Mouse (Mus musculus): ENCODE measurements around the gene Tmx2. TPM values are rescaled to one million over a fixed set of nuclear protein-coding genes. Genes with fewer than 3 reads are reported as not detected.

Gene Tmx2
- polyA plus RNA-seq, 1 experiment from 2014 or later = 185 TPM

DNA sequence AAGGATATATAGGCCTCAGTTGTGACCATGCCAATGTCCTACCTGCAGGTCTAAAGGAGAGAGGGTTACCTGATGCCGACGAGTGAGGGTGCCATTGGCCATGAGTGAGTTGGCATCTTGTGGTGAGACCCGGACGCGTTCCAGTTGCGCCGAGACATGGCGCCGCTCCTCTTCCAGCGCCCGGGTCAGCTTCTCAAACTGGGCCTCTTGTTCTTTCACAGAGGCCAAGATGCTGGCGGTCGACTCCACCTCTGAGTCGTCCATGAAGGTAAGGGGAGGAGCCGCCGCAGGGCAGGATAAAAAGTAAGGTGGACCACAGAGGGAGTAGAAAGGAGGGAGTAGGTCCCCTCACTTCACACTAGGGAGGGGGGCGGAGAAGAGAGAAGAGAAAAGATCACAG lies 54.7 kb downstream of the Tmx2 start:
- no peak overlapping the region for H3K9ac ChIP-seq (ENCODE audit: low read depth, low read length)
- no peak overlapping the region for H3K27ac ChIP-seq (ENCODE audit: low read depth, low read length)
- DNase-seq (ENCODE audit: low spot score) = no peak
- H3K27me3 ChIP-seq (ENCODE audit: control insufficient read depth, insufficient read depth, low read length) = no peaks in the 10 kb centered on the region
- no peak for ATAC-seq (ENCODE audit: low FRiP score)
- no peaks in the 10 kb centered on the region for H3K4me1 ChIP-seq (replicated peaks; ENCODE audit: control insufficient read depth, insufficient read depth, low read length)
- H3K36me3 ChIP-seq (ENCODE audit: control insufficient read depth, insufficient read depth, low read length) = peaks cover 4% of the 10 kb centered on the region; the same call in 1 of the 2 replicates
- H3K9me3 ChIP-seq (ENCODE audit: control insufficient read depth, low read length) = no peaks in the 10 kb centered on the region
- H3K4me2 ChIP-seq (replicated peaks; ENCODE audit: low read depth, low read length) = no peak overlapping the region
- no peak overlapping the region for H3K4me3 ChIP-seq (ENCODE audit: low read depth, low read length)
- 93% methylated on average over 17 of the region's 17 CpGs for WGBS

DNA sequence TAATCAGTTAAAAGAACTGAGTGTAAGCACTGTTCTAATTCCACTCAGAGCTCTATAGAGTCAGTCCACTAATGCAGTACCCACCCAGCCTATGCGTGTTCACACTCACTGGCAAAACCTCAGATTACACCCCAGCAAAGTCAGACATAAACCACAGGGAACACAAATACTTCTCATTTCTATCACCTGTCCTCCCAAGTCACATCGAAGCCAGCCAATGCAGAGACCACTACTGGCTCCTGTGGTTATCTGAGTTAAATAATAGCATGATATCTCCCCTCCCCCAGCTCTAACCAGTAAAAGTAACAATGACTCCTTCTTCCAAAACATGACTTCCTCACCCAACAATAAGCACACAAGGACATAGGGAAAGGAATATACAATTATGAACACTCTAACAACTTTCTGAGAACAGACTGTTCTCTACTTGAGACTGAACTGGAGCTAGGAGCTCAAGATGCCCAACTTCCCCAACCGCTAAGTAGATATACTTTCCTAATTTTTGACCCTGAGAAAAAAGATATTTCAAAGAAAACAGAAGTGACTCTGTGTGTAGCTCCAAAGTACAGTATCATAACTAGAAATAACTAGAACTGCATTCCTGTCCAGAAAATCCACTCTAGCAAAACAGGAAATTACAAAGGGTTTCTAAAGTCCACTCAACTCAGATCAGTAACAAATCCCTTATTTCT lies 55.4 kb downstream of the Tmx2 start:
- Histone ChIP-seq H3K27me3 (ENCODE audit: control insufficient read depth, insufficient read depth, low read length) (no peaks in the 10 kb centered on the region), H3K9ac (ENCODE audit: low read depth, low read length) (no peak overlapping the region), H3K36me3 (ENCODE audit: control insufficient read depth, insufficient read depth, low read length) (peaks cover 4% of the 10 kb centered on the region; the same call in 1 of the 2 replicates), H3K4me2 (replicated peaks; ENCODE audit: low read depth, low read length) (no peak overlapping the region), H3K9me3 (ENCODE audit: control insufficient read depth, low read length) (no peaks in the 10 kb centered on the region), H3K4me3 (ENCODE audit: low read depth, low read length) (no peak overlapping the region), H3K27ac (ENCODE audit: low read depth, low read length) (no peak overlapping the region), H3K4me1 (replicated peaks; ENCODE audit: control insufficient read depth, insufficient read depth, low read length) (no peaks in the 10 kb centered on the region)
- DNase-seq (ENCODE audit: low spot score) = no peak
- 100% methylated on average over 3 of the region's 3 CpGs for WGBS
- ATAC-seq (ENCODE audit: low FRiP score) = no peak

DNA sequence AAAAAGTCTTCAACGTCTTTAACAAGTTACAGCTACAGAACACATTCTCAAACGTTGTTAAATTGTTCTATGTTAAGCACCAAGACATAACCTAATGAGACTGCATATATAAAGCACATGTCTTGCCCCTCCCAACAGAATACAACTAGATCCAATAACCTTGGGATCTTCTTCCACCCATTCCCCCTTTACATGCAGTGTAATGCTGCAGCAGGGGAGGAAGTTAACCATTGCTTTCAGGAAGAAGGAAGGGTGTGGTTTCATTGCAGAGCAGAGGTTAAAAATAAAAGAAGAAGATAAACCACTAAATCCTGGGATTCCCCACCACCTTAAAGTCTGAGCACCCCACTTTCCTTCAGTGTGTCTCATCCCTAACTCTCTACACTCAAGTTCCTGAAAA lies 56.3 kb downstream of the Tmx2 start:
- WGBS = 87% methylated on average over 2 of the region's 2 CpGs
- Histone ChIP-seq H3K9me3 (ENCODE audit: control insufficient read depth, low read length) (no peaks in the 10 kb centered on the region), H3K4me2 (replicated peaks; ENCODE audit: low read depth, low read length) (no peak overlapping the region), H3K4me3 (ENCODE audit: low read depth, low read length) (no peak overlapping the region), H3K27ac (ENCODE audit: low read depth, low read length) (no peak overlapping the region), H3K4me1 (replicated peaks; ENCODE audit: control insufficient read depth, insufficient read depth, low read length) (no peaks in the 10 kb centered on the region), H3K36me3 (ENCODE audit: control insufficient read depth, insufficient read depth, low read length) (peaks cover 4% of the 10 kb centered on the region; the same call in 1 of the 2 replicates), H3K9ac (ENCODE audit: low read depth, low read length) (no peak overlapping the region), H3K27me3 (ENCODE audit: control insufficient read depth, insufficient read depth, low read length) (no peaks in the 10 kb centered on the region)
- no peak for DNase-seq (ENCODE audit: low spot score)
- no peak for ATAC-seq (ENCODE audit: low FRiP score)

Other genes starting within 250 kb of the Tmx2 start
- 21.8 TPM in 2 replicates for gene Tfpi, start 202.4 kb downstream of the Tmx2 start, polyA plus RNA-seq (2014; fragmentation: Nextera tagmentation; extraction: Ambion mirVana)
- gene Ctnnd1, start 28.4 kb downstream of the Tmx2 start, polyA plus RNA-seq (2014; fragmentation: Nextera tagmentation; extraction: Ambion mirVana) = 37.3 and 44.7 TPM in 2 replicates
- gene Btbd18, start 20.1 kb downstream of the Tmx2 start, polyA plus RNA-seq (2014; fragmentation: Nextera tagmentation; extraction: Ambion mirVana) = 0.20 and 0.27 TPM in 2 replicates
- 396 and 408 TPM in 2 replicates for gene Selenoh, start 8.4 kb downstream of the Tmx2 start, polyA plus RNA-seq (2014; fragmentation: Nextera tagmentation; extraction: Ambion mirVana)
- not detected in 2 replicates for gene Gm28635, start 1.1 kb downstream of the Tmx2 start, polyA plus RNA-seq (2014; fragmentation: Nextera tagmentation; extraction: Ambion mirVana)
- 65.2 and 66.3 TPM in 2 replicates for gene Med19, start 738 bp downstream of the Tmx2 start, polyA plus RNA-seq (2014; fragmentation: Nextera tagmentation; extraction: Ambion mirVana)
- 22.5 and 30.1 TPM in 2 replicates for gene Zdhhc5, start 36.0 kb upstream of the Tmx2 start, polyA plus RNA-seq (2014; fragmentation: Nextera tagmentation; extraction: Ambion mirVana)
- gene Clp1, start 48.2 kb upstream of the Tmx2 start, polyA plus RNA-seq (2014; fragmentation: Nextera tagmentation; extraction: Ambion mirVana) = 44.3 and 53.9 TPM in 2 replicates
- 13.7 and 16.4 TPM in 2 replicates for gene Ypel4, start 54.9 kb upstream of the Tmx2 start, polyA plus RNA-seq (2014; fragmentation: Nextera tagmentation; extraction: Ambion mirVana)
- 7.1 TPM in 2 replicates for gene Gm19426, start 64.5 kb upstream of the Tmx2 start, polyA plus RNA-seq (2014; fragmentation: Nextera tagmentation; extraction: Ambion mirVana)
- 38.0 and 46.1 TPM in 2 replicates for gene Serping1, start 96.3 kb upstream of the Tmx2 start, polyA plus RNA-seq (2014; fragmentation: Nextera tagmentation; extraction: Ambion mirVana)
- 39.7 and 42.1 TPM in 2 replicates for gene Ube2l6, start 119.7 kb upstream of the Tmx2 start, polyA plus RNA-seq (2014; fragmentation: Nextera tagmentation; extraction: Ambion mirVana)
- not detected in 2 replicates for gene Smtnl1, start 143.5 kb upstream of the Tmx2 start, polyA plus RNA-seq (2014; fragmentation: Nextera tagmentation; extraction: Ambion mirVana)
- gene Timm10, start 147.9 kb upstream of the Tmx2 start, polyA plus RNA-seq (2014; fragmentation: Nextera tagmentation; extraction: Ambion mirVana) = 43.1 and 44.2 TPM in 2 replicates
- 14.5 and 19.6 TPM in 2 replicates for gene Slc43a1, start 159.7 kb upstream of the Tmx2 start, polyA plus RNA-seq (2014; fragmentation: Nextera tagmentation; extraction: Ambion mirVana)
- 1.9 and 2.8 TPM in 2 replicates for gene Rtn4rl2, start 207.6 kb upstream of the Tmx2 start, polyA plus RNA-seq (2014; fragmentation: Nextera tagmentation; extraction: Ambion mirVana)